26 mouse cellular contexts compared by ENCODE assay signal in genomic region chr2:103117212-103117611, GRCm38 (mm10). TPM values are rescaled to one million over a fixed set of nuclear protein-coding genes. Genes with fewer than 3 reads are reported as not detected.
DNase-seq lines count a peak whose midpoint lies in the region; ATAC-seq lines count a peak whose summit lies in the region.
"Had no signal": no experiment of that assay in that cellular context is flagged by ENCODE, and none has a peak within 500 bp of the region (broad histone marks: within the 10 kb centered on the region; RNA-seq: fewer than 3 reads in every experiment).

No protein-coding gene starts in this region.

- no peak overlapping the region for H3K27ac ChIP-seq in embryonic facial prominence, embryonic 14.5 days (replicated peaks; ENCODE audit: low read depth, low read length)
- H3K27ac ChIP-seq in embryonic facial prominence, embryonic 10.5 days (replicated peaks), result no peak overlapping the region
- H3K27ac ChIP-seq in embryonic facial prominence, embryonic 15.5 days (replicated peaks), result peak overlapping the region; percentile 45; the same call in 1 of the 2 replicates
- H3K27ac ChIP-seq: embryonic facial prominence, embryonic 13.5 days; forebrain, embryonic 12.5 days; heart, adult 2 months; heart, embryonic 15.5 days; intestine, embryonic 15.5 days had no signal

- intact Hi-C loops in left cerebral cortex, postnatal 25 days (cut with DNase I), result no loop called here

- DNase-seq in embryonic facial prominence, embryonic 14.5 days (ENCODE audit: low spot score), result no peak
- DNase-seq in embryonic facial prominence, embryonic 10.5 days (ENCODE audit: low spot score), result no peak
- peak; percentile 3 for DNase-seq in 3134 (ENCODE audit: extremely low read depth, insufficient read length, low spot score)
- DNase-seq in Muller cell, postnatal 12 days (ENCODE audit: inconsistent ontology term), result peak; percentile 45
- DNase-seq in left cerebral cortex, postnatal 25 days (ENCODE audit: low spot score in 2 of 2), result no peak
- DNase-seq in cerebellum, postnatal 10 days, result no peak
- DNase-seq: adrenal gland, adult 2 months; adrenal gland, postnatal 25 days; cerebellum, adult 11 months; cerebellum, adult 8-10 months; cerebellum, postnatal 25 days; gastrocnemius, postnatal 10 days; heart, adult 2 months; heart, postnatal 14 days had no signal

- H3K9me3 ChIP-seq in embryonic facial prominence, embryonic 14.5 days (ENCODE audit: control insufficient read depth, low read length), result no peaks in the 10 kb centered on the region
- H3K9me3 ChIP-seq in embryonic facial prominence, embryonic 10.5 days, result no peaks in the 10 kb centered on the region
- H3K9me3 ChIP-seq in embryonic facial prominence, embryonic 15.5 days (replicated peaks), result no peaks in the 10 kb centered on the region
- H3K9me3 ChIP-seq: embryonic facial prominence, embryonic 13.5 days; forebrain, embryonic 12.5 days; heart, embryonic 15.5 days; intestine, embryonic 15.5 days had no signal

- peak overlapping the region; percentile 13; the same call in 1 of the 2 replicates for H3K4me2 ChIP-seq in embryonic facial prominence, embryonic 14.5 days (ENCODE audit: low read depth, low read length)
- H3K4me2 ChIP-seq in embryonic facial prominence, embryonic 15.5 days (replicated peaks), result 0 out of 2 replicates have a peak overlapping the region, but pooled peaks have one; percentile 6
- H3K4me2 ChIP-seq: embryonic facial prominence, embryonic 13.5 days; forebrain, embryonic 12.5 days; heart, embryonic 11.5 days; heart, embryonic 15.5 days; hindbrain, embryonic 14.5 days; intestine, embryonic 15.5 days had no signal

- H3K9ac ChIP-seq in embryonic facial prominence, embryonic 14.5 days (ENCODE audit: low read depth, low read length), result no peak overlapping the region
- no peak overlapping the region for H3K9ac ChIP-seq in embryonic facial prominence, embryonic 15.5 days
- H3K9ac ChIP-seq: embryonic facial prominence, embryonic 13.5 days; forebrain, embryonic 12.5 days; heart, embryonic 15.5 days; hindbrain, embryonic 14.5 days; intestine, embryonic 15.5 days had no signal

- no peak overlapping the region for H3K4me3 ChIP-seq in embryonic facial prominence, embryonic 14.5 days (ENCODE audit: low read depth, low read length)
- no peak overlapping the region for H3K4me3 ChIP-seq in embryonic facial prominence, embryonic 10.5 days
- no peak overlapping the region for H3K4me3 ChIP-seq in embryonic facial prominence, embryonic 15.5 days (replicated peaks)
- H3K4me3 ChIP-seq: embryonic facial prominence, embryonic 13.5 days; erythroblast, embryonic 14.5 days; forebrain, embryonic 12.5 days; heart, adult 2 months; heart, embryonic 15.5 days; intestine, embryonic 15.5 days had no signal

- 0 out of 2 replicates have a peak, but pooled peaks cover 3% of the 10 kb centered on the region for H3K4me1 ChIP-seq in embryonic facial prominence, embryonic 14.5 days (ENCODE audit: control insufficient read depth, insufficient read depth, low read length)
- H3K4me1 ChIP-seq in embryonic facial prominence, embryonic 10.5 days, result no peaks in the 10 kb centered on the region
- H3K4me1 ChIP-seq in embryonic facial prominence, embryonic 15.5 days, result no peaks in the 10 kb centered on the region
- H3K4me1 ChIP-seq: heart, embryonic 15.5 days had no signal

- WGBS in embryonic facial prominence, embryonic 14.5 days, result 39% methylated on average over 5 of the region's 5 CpGs
- 75% methylated on average over 5 of the region's 5 CpGs for WGBS in embryonic facial prominence, embryonic 10.5 days
- WGBS in embryonic facial prominence, embryonic 15.5 days, result 45% methylated on average over 5 of the region's 5 CpGs

- ATAC-seq in embryonic facial prominence, embryonic 14.5 days (ENCODE audit: low read depth), result no peak
- no peak for ATAC-seq in embryonic facial prominence, embryonic 15.5 days (ENCODE audit: insufficient number of reproducible peaks, low FRiP score, low TSS enrichment, low read depth)
- ATAC-seq: activated CD4-positive, CD25-positive, alpha-beta regulatory T cell, adult 4 months; forebrain, embryonic 16.5 days; intestine, embryonic 15.5 days; Patski had no signal

- no peaks in the 10 kb centered on the region for H3K36me3 ChIP-seq in embryonic facial prominence, embryonic 14.5 days (ENCODE audit: control insufficient read depth, insufficient read depth, low read length)
- no peaks in the 10 kb centered on the region for H3K36me3 ChIP-seq in embryonic facial prominence, embryonic 10.5 days (replicated peaks)
- no peaks in the 10 kb centered on the region for H3K36me3 ChIP-seq in embryonic facial prominence, embryonic 15.5 days
- H3K36me3 ChIP-seq: embryonic facial prominence, embryonic 13.5 days; forebrain, embryonic 12.5 days; heart, embryonic 15.5 days; intestine, embryonic 15.5 days had no signal

- no peaks in the 10 kb centered on the region for H3K27me3 ChIP-seq in embryonic facial prominence, embryonic 14.5 days (replicated peaks; ENCODE audit: control insufficient read depth, insufficient read depth, low read length)
- no peaks in the 10 kb centered on the region for H3K27me3 ChIP-seq in embryonic facial prominence, embryonic 10.5 days (replicated peaks; ENCODE audit: low read depth, poor library complexity, severe bottlenecking)
- H3K27me3 ChIP-seq in embryonic facial prominence, embryonic 15.5 days, result no peaks in the 10 kb centered on the region
- H3K27me3 ChIP-seq: CH12.LX; embryonic facial prominence, embryonic 13.5 days; forebrain, embryonic 12.5 days; heart, embryonic 15.5 days; intestine, embryonic 15.5 days; Patski had no signal

RNA-seq across cellular contexts. Expression of gene Apip, which starts 43.7 kb away (rescaled TPM):
- polyA plus RNA-seq in embryonic facial prominence, embryonic 14.5 days (2014; fragmentation: Nextera tagmentation; extraction: Ambion mirVana), result 80.0 and 90.8 TPM in 2 replicates
- 65.9 and 74.8 TPM in 2 replicates for polyA plus RNA-seq in embryonic facial prominence, embryonic 10.5 days (2016; fragmentation: Nextera tagmentation; extraction: Ambion mirVana)
- polyA plus RNA-seq in embryonic facial prominence, embryonic 15.5 days (2015; fragmentation: Nextera tagmentation; extraction: Ambion mirVana), result 77.3 and 81.1 TPM in 2 replicates
- 10 to 100 TPM; 24.3 to 25.5 TPM for total RNA-seq in left cerebral cortex, postnatal 25 days (2021)

RNA-seq across cellular contexts. Expression of gene Pdhx, which starts 43.9 kb away (rescaled TPM):
- polyA plus RNA-seq in embryonic facial prominence, embryonic 14.5 days (2014; fragmentation: Nextera tagmentation; extraction: Ambion mirVana), result 36.6 and 41.1 TPM in 2 replicates
- 40.5 and 44.9 TPM in 2 replicates for polyA plus RNA-seq in embryonic facial prominence, embryonic 10.5 days (2016; fragmentation: Nextera tagmentation; extraction: Ambion mirVana)
- 33.5 and 36.7 TPM in 2 replicates for polyA plus RNA-seq in embryonic facial prominence, embryonic 15.5 days (2015; fragmentation: Nextera tagmentation; extraction: Ambion mirVana)
- 10 to 100 TPM; 59.6 to 62.9 TPM for total RNA-seq in left cerebral cortex, postnatal 25 days (2021)

Comparison
In these comparisons a context has a peak if more than half of its experiments do, and no peak if none do; other contexts are left out.
1. DNase-seq: peak in 3134 (single experiment) and Muller cell, postnatal 12 days (single experiment); none in embryonic facial prominence, embryonic 14.5 days (single experiment), embryonic facial prominence, embryonic 10.5 days (single experiment), left cerebral cortex, postnatal 25 days (0 of 2) and cerebellum, postnatal 10 days (0 of 2).